Comparison of ENCODE assay signal across 8 mouse cellular contexts in genomic region chr15:99724292-99725021, GRCm38 (mm10). TPM values are rescaled to one million over a fixed set of nuclear protein-coding genes. Genes with fewer than 3 reads are reported as not detected.
A peak's percentile ranks its signal among the peaks of the same experiment; 100 is the strongest.
DNase-seq lines count a peak whose midpoint lies in the region; ATAC-seq lines count a peak whose summit lies in the region.

No protein-coding gene starts in this region.

- WGBS in hindbrain, embryonic 13.5 days = 11% methylated on average over 16 of the region's 16 CpGs
- WGBS in macrophage (ENCODE audit: missing documents) = 16% methylated on average over 16 of the region's 16 CpGs

- H3K27ac ChIP-seq in hindbrain, embryonic 13.5 days = peak overlapping the region; percentile 82
- H3K27ac ChIP-seq in macrophage = peak overlapping the region; percentile 92

- peaks cover 4% of the 10 kb centered on the region for H3K9me3 ChIP-seq in erythroblast, embryonic 14.5 days (ENCODE audit: control insufficient read depth, low read length)
- no peaks in the 10 kb centered on the region for H3K9me3 ChIP-seq in hindbrain, embryonic 13.5 days

- peaks cover 33% of the 10 kb centered on the region for H3K4me1 ChIP-seq in erythroblast, embryonic 14.5 days (ENCODE audit: control insufficient read depth)
- H3K4me1 ChIP-seq in hindbrain, embryonic 13.5 days (replicated peaks) = peaks cover 36% of the 10 kb centered on the region

- ATAC-seq in erythroblast, adult 5-6 weeks (replicated peaks; ENCODE audit: low FRiP score, poor library complexity, severe bottlenecking) = no peak
- peak; percentile 22 for ATAC-seq in hindbrain, embryonic 13.5 days (ENCODE audit: low FRiP score)

- H3K27me3 ChIP-seq in erythroblast, embryonic 14.5 days (ENCODE audit: control insufficient read depth) = peaks cover 11% of the 10 kb centered on the region
- H3K27me3 ChIP-seq in hindbrain, embryonic 13.5 days = no peaks in the 10 kb centered on the region

- peaks cover 19% of the 10 kb centered on the region for H3K36me3 ChIP-seq in erythroblast, embryonic 14.5 days (ENCODE audit: control insufficient read depth)
- H3K36me3 ChIP-seq in hindbrain, embryonic 13.5 days = peaks cover 61% of the 10 kb centered on the region
- H3K36me3 ChIP-seq in macrophage (ENCODE audit: inconsistent target) = peaks cover 20% of the 10 kb centered on the region

- DNase-seq in cerebellum, adult 8-10 months = peak; percentile 70
- DNase-seq in frontal cortex, postnatal 10 days (ENCODE audit: low spot score in 2 of 2) = peak; percentile 65 to 80
- peak; percentile 61 to 77 for DNase-seq in left cerebral cortex, adult 8-10 months (ENCODE audit: low spot score in 2 of 2)
- DNase-seq in right cerebral cortex, postnatal 25 days = peak; percentile 64

- H3K9ac ChIP-seq in hindbrain, embryonic 13.5 days = peak overlapping the region; percentile 62

- peaks cover 32% of the 10 kb centered on the region for H3K79me2 ChIP-seq in macrophage (ENCODE audit: inconsistent target)

- peak overlapping the region; percentile 90 for H3K4me3 ChIP-seq in erythroblast, embryonic 14.5 days (replicated peaks)
- H3K4me3 ChIP-seq in hindbrain, embryonic 13.5 days = peak overlapping the region; percentile 97
- peak overlapping the region; percentile 75 for H3K4me3 ChIP-seq in macrophage (ENCODE audit: inconsistent target)

- peak overlapping the region; percentile 59 for H3K4me2 ChIP-seq in hindbrain, embryonic 13.5 days

RNA-seq across cellular contexts. Expression of gene Cox14, which starts 1.0 kb away (rescaled TPM):
- polyA plus RNA-seq in erythroblast, embryonic 14.5 days (2012) = 5.7 and 7.1 TPM in 2 replicates
- 10.4 and 15.3 TPM in 2 replicates for total RNA-seq in erythroblast, adult 5-6 weeks (2015; ENCODE audit: low replicate concordance)
- 5.6 and 9.1 TPM in 2 replicates for total RNA-seq in erythroblast, adult 5-6 weeks (2017; ENCODE audit: low replicate concordance)
- polyA plus RNA-seq in hindbrain, embryonic 13.5 days (2015; fragmentation: Nextera tagmentation; extraction: Ambion mirVana) = 160 and 174 TPM in 2 replicates
- total RNA-seq in left cerebral cortex, adult 8-10 months (2022) = 100 to 1,000 TPM; 113 to 131 (median 118) TPM
- total RNA-seq in macrophage (2018; cell fraction: chromatin; rRNA removed) = 10 to 100 TPM in 15 of 26 experiments, 1 to 10 TPM in 11; 2.7 to 27.5 (median 11.6) TPM
- total RNA-seq in macrophage (2018; cell fraction: cytosol; rRNA removed) = 100 to 1,000 TPM in 1 of 26 experiments, 10 to 100 TPM in 25; 64.4 to 103 (median 83.6) TPM
- total RNA-seq in macrophage (2018; cell fraction: nucleus; rRNA removed) = 10 to 100 TPM in 25 of 26 experiments, 1 to 10 TPM in 1; 6.7 to 53.7 (median 28.3) TPM
- polyA plus RNA-seq in macrophage (2018) = 18.4 to 95.0 TPM (median 69.0 TPM) in 3 replicates

RNA-seq across cellular contexts. Expression of gene Gpd1, which starts 7.1 kb away (rescaled TPM):
- polyA plus RNA-seq in erythroblast, embryonic 14.5 days (2012) = 0.07 and 0.15 TPM in 2 replicates
- 0.19 and 0.63 TPM in 2 replicates for total RNA-seq in erythroblast, adult 5-6 weeks (2015; ENCODE audit: low replicate concordance)
- total RNA-seq in erythroblast, adult 5-6 weeks (2017; ENCODE audit: low replicate concordance) = 2.1 and 3.6 TPM in 2 replicates
- polyA plus RNA-seq in hindbrain, embryonic 13.5 days (2015; fragmentation: Nextera tagmentation; extraction: Ambion mirVana) = 1.6 and 2.1 TPM in 2 replicates
- total RNA-seq in left cerebral cortex, adult 8-10 months (2022) = 10 to 100 TPM; 72.7 to 86.4 (median 80.4) TPM
- 1 to 10 TPM in 4 of 26 experiments, under 1 TPM in 16, not detected in 6; 0.31 to 1.8 (median 0.71) TPM for total RNA-seq in macrophage (2018; cell fraction: chromatin; rRNA removed)
- total RNA-seq in macrophage (2018; cell fraction: cytosol; rRNA removed) = 1 to 10 TPM in 2 of 26 experiments, under 1 TPM in 24; 0.14 to 1.3 (median 0.45) TPM
- total RNA-seq in macrophage (2018; cell fraction: nucleus; rRNA removed) = 1 to 10 TPM in 6 of 26 experiments, under 1 TPM in 18, not detected in 2; 0.20 to 2.4 (median 0.64) TPM
- 1.3 to 1.9 TPM (median 1.5 TPM) in 3 replicates for polyA plus RNA-seq in macrophage (2018)

RNA-seq across cellular contexts. Expression of gene Gm17349, which starts 19.2 kb away (rescaled TPM):
- 0.25 TPM in 1 of 2 replicates, not detected in the other for polyA plus RNA-seq in erythroblast, embryonic 14.5 days (2012)
- not detected in 2 replicates for total RNA-seq in erythroblast, adult 5-6 weeks (2015; ENCODE audit: low replicate concordance)
- total RNA-seq in erythroblast, adult 5-6 weeks (2017; ENCODE audit: low replicate concordance) = not detected in 2 replicates
- not detected in 2 replicates for polyA plus RNA-seq in hindbrain, embryonic 13.5 days (2015; fragmentation: Nextera tagmentation; extraction: Ambion mirVana)
- total RNA-seq in left cerebral cortex, adult 8-10 months (2022) = 1 to 10 TPM; 3.4 to 9.2 (median 4.9) TPM
- total RNA-seq in macrophage (2018; cell fraction: chromatin; rRNA removed) = not detected
- total RNA-seq in macrophage (2018; cell fraction: cytosol; rRNA removed) = 1 to 10 TPM in 9 of 26 experiments, not detected in 17; 1.0 to 3.3 (median 1.5) TPM
- total RNA-seq in macrophage (2018; cell fraction: nucleus; rRNA removed) = 1 to 10 TPM in 2 of 26 experiments, not detected in 24; 4.2 to 4.9 TPM
- polyA plus RNA-seq in macrophage (2018) = not detected in 3 replicates

RNA-seq across cellular contexts. Expression of gene Smarcd1, which starts 22.5 kb away (rescaled TPM):
- 1.9 and 2.0 TPM in 2 replicates for polyA plus RNA-seq in erythroblast, embryonic 14.5 days (2012)
- total RNA-seq in erythroblast, adult 5-6 weeks (2015; ENCODE audit: low replicate concordance) = 4.8 and 13.3 TPM in 2 replicates
- total RNA-seq in erythroblast, adult 5-6 weeks (2017; ENCODE audit: low replicate concordance) = 3.9 and 14.8 TPM in 2 replicates
- polyA plus RNA-seq in hindbrain, embryonic 13.5 days (2015; fragmentation: Nextera tagmentation; extraction: Ambion mirVana) = 134 and 145 TPM in 2 replicates
- total RNA-seq in left cerebral cortex, adult 8-10 months (2022) = 100 to 1,000 TPM; 152 to 159 (median 156) TPM
- 10 to 100 TPM; 11.9 to 56.1 (median 33.2) TPM for total RNA-seq in macrophage (2018; cell fraction: chromatin; rRNA removed)
- total RNA-seq in macrophage (2018; cell fraction: cytosol; rRNA removed) = 10 to 100 TPM; 11.6 to 22.9 (median 18.2) TPM
- 10 to 100 TPM; 10.8 to 37.2 (median 24.3) TPM for total RNA-seq in macrophage (2018; cell fraction: nucleus; rRNA removed)
- polyA plus RNA-seq in macrophage (2018) = 13.0 to 15.0 TPM (median 14.7 TPM) in 3 replicates

RNA-seq across cellular contexts. Expression of gene Cers5, which starts 48.2 kb away (rescaled TPM):
- polyA plus RNA-seq in erythroblast, embryonic 14.5 days (2012) = 0.04 TPM in 1 of 2 replicates, not detected in the other
- total RNA-seq in erythroblast, adult 5-6 weeks (2015; ENCODE audit: low replicate concordance) = 9.2 and 11.3 TPM in 2 replicates
- total RNA-seq in erythroblast, adult 5-6 weeks (2017; ENCODE audit: low replicate concordance) = 1.4 and 5.9 TPM in 2 replicates
- 73.6 and 74.3 TPM in 2 replicates for polyA plus RNA-seq in hindbrain, embryonic 13.5 days (2015; fragmentation: Nextera tagmentation; extraction: Ambion mirVana)
- total RNA-seq in left cerebral cortex, adult 8-10 months (2022) = 10 to 100 TPM; 31.1 to 37.2 (median 33.9) TPM
- total RNA-seq in macrophage (2018; cell fraction: chromatin; rRNA removed) = 10 to 100 TPM; 11.1 to 77.2 (median 45.3) TPM
- 10 to 100 TPM; 20.4 to 46.7 (median 31.2) TPM for total RNA-seq in macrophage (2018; cell fraction: cytosol; rRNA removed)
- 10 to 100 TPM; 12.9 to 83.5 (median 40.7) TPM for total RNA-seq in macrophage (2018; cell fraction: nucleus; rRNA removed)
- polyA plus RNA-seq in macrophage (2018) = 30.6 to 52.5 TPM (median 40.5 TPM) in 3 replicates
